Mouse (Mus musculus) thymus, postnatal 0 days (tissue): Measurements from ENCODE around the gene 3110082I17Rik. TPM values are rescaled to one million over a fixed set of nuclear protein-coding genes. Genes with fewer than 3 reads are reported as not detected.
"Not testable (repeated sequence)": the region's sequence is repeated elsewhere in the genome, so short reads cannot be mapped to it uniquely, and the experiment has no call there.

Source experiments
- DNase-seq: peaks from one replicate; pipeline ENCODE4 v3.0.0-alpha.2; 2015; ENCODE audit warnings: low spot score
- polyA plus RNA-seq: library from polyadenylated mRNA; unstranded; fragments of >200 nt; fragmentation: Nextera tagmentation; extraction: Ambion mirVana; gene quantifications from 2 replicates; pipeline ENCODE4 v1.2.1, GENCODE M21; 2015

The 3110082I17Rik gene
- polyA plus RNA-seq, 1 experiment from 2014 or later, result 19.9 TPM

- DNase-seq, result no peak
Measured at GRCm38 (mm10) chr5:139395528-139395927, 64.8 kb downstream of the 3110082I17Rik start.

- no peak for DNase-seq
Measured at GRCm38 (mm10) chr5:139394399-139394798, 65.9 kb downstream of the 3110082I17Rik start.

GRCm38 (mm10) chr5:139393197-139393588 is 67.1 kb downstream of the 3110082I17Rik start:
- DNase-seq, result no peak

- no peak for DNase-seq
Measured at GRCm38 (mm10) chr5:139392219-139393196, 67.8 kb downstream of the 3110082I17Rik start.

GRCm38 (mm10) chr5:139391309-139391990 is 68.9 kb downstream of the 3110082I17Rik start:
- DNase-seq, result no peak

GRCm38 (mm10) chr5:139390324-139391119 is 69.8 kb downstream of the 3110082I17Rik start:
- not testable (repeated sequence) for DNase-seq

- no peak for DNase-seq
Measured at GRCm38 (mm10) chr5:139389676-139390061, 70.7 kb downstream of the 3110082I17Rik start.

GRCm38 (mm10) chr5:139388694-139389675 is 71.3 kb downstream of the 3110082I17Rik start:
- no peak for DNase-seq

- no peak for DNase-seq
Measured at GRCm38 (mm10) chr5:139388195-139388570, 72.1 kb downstream of the 3110082I17Rik start.

GRCm38 (mm10) chr5:139387329-139388194 is 72.8 kb downstream of the 3110082I17Rik start:
- no peak for DNase-seq

GRCm38 (mm10) chr5:139386047-139386446 is 74.3 kb downstream of the 3110082I17Rik start:
- DNase-seq, result no peak

- no peak for DNase-seq
Measured at GRCm38 (mm10) chr5:139384531-139384930, 75.8 kb downstream of the 3110082I17Rik start.

GRCm38 (mm10) chr5:139383234-139383633 is 77.1 kb downstream of the 3110082I17Rik start:
- no peak for DNase-seq

- peak; percentile 81 for DNase-seq
Measured at GRCm38 (mm10) chr5:139382760-139383159, 77.6 kb downstream of the 3110082I17Rik start.

- peak; percentile 91 for DNase-seq
Measured at GRCm38 (mm10) chr5:139381586-139382513, 78.5 kb downstream of the 3110082I17Rik start.

GRCm38 (mm10) chr5:139380385-139381248 is 79.7 kb downstream of the 3110082I17Rik start:
- DNase-seq, result peak; percentile 81

- DNase-seq, result no peak
Measured at GRCm38 (mm10) chr5:139379771-139380384, 80.4 kb downstream of the 3110082I17Rik start.
